Mouse (Mus musculus): ENCODE results near the gene Bcl2. TPM values are rescaled to one million over a fixed set of nuclear protein-coding genes. Genes with fewer than 3 reads are reported as not detected.

Bcl2 gene
- polyA plus RNA-seq, 1 experiment, result 4.7 TPM

- H3K4me3 ChIP-seq (ENCODE audit: insufficient read depth, low read length), result no peak overlapping the region
- TF ChIP-seq POLR2A (IDR thresholded peaks at IDR 0.05; ENCODE audit: extremely low read depth, insufficient read depth, low read length) (no peak), CTCF (IDR thresholded peaks at IDR 0.05; ENCODE audit: extremely low read depth, insufficient read depth, low read length) (no peak)
- H3K27ac ChIP-seq (ENCODE audit: insufficient read depth, low read length), result no peak overlapping the region
- H3K4me1 ChIP-seq (ENCODE audit: control insufficient read depth, insufficient read depth, low read length), result no peaks in the 10 kb centered on the region; the same call in 1 of the 2 replicates
Measured at GRCm38 (mm10) chr1:106682829-106683228, 31.2 kb downstream of the Bcl2 start.

GRCm38 (mm10) chr1:106679800-106680515, 34.1 kb downstream of the Bcl2 start:
- TF ChIP-seq CTCF (IDR thresholded peaks at IDR 0.05; ENCODE audit: extremely low read depth, insufficient read depth, low read length) (no peak), POLR2A (IDR thresholded peaks at IDR 0.05; ENCODE audit: extremely low read depth, insufficient read depth, low read length) (no peak)
- no peak overlapping the region for H3K27ac ChIP-seq (ENCODE audit: insufficient read depth, low read length)
- H3K4me3 ChIP-seq (ENCODE audit: insufficient read depth, low read length), result no peak overlapping the region
- H3K4me1 ChIP-seq (ENCODE audit: control insufficient read depth, insufficient read depth, low read length), result no peaks in the 10 kb centered on the region

GRCm38 (mm10) chr1:106678060-106678478, 36.0 kb downstream of the Bcl2 start:
- Histone ChIP-seq H3K4me1 (ENCODE audit: control insufficient read depth, insufficient read depth, low read length) (no peaks in the 10 kb centered on the region), H3K27ac (ENCODE audit: insufficient read depth, low read length) (no peak overlapping the region), H3K4me3 (ENCODE audit: insufficient read depth, low read length) (no peak overlapping the region)
- TF ChIP-seq POLR2A (IDR thresholded peaks at IDR 0.05; ENCODE audit: extremely low read depth, insufficient read depth, low read length), result no peak
- TF ChIP-seq CTCF (IDR thresholded peaks at IDR 0.05; ENCODE audit: extremely low read depth, insufficient read depth, low read length), result no peak

- Histone ChIP-seq H3K4me1 (ENCODE audit: control insufficient read depth, insufficient read depth, low read length) (no peaks in the 10 kb centered on the region), H3K27ac (ENCODE audit: insufficient read depth, low read length) (no peak overlapping the region), H3K4me3 (ENCODE audit: insufficient read depth, low read length) (no peak overlapping the region)
- no peak for TF ChIP-seq CTCF (IDR thresholded peaks at IDR 0.05; ENCODE audit: extremely low read depth, insufficient read depth, low read length)
- TF ChIP-seq POLR2A (IDR thresholded peaks at IDR 0.05; ENCODE audit: extremely low read depth, insufficient read depth, low read length), result no peak
Measured at GRCm38 (mm10) chr1:106666140-106667088, 47.7 kb downstream of the Bcl2 start.

- H3K4me3 ChIP-seq (ENCODE audit: insufficient read depth, low read length), result no peak overlapping the region
- H3K27ac ChIP-seq (ENCODE audit: insufficient read depth, low read length), result no peak overlapping the region
- H3K4me1 ChIP-seq (ENCODE audit: control insufficient read depth, insufficient read depth, low read length), result no peaks in the 10 kb centered on the region
- TF ChIP-seq CTCF (IDR thresholded peaks at IDR 0.05; ENCODE audit: extremely low read depth, insufficient read depth, low read length), result no peak
- TF ChIP-seq POLR2A (IDR thresholded peaks at IDR 0.05; ENCODE audit: extremely low read depth, insufficient read depth, low read length), result no peak
Measured at GRCm38 (mm10) chr1:106664978-106665377, 49.1 kb downstream of the Bcl2 start.

- Histone ChIP-seq H3K4me1 (ENCODE audit: control insufficient read depth, insufficient read depth, low read length) (no peaks in the 10 kb centered on the region), H3K27ac (ENCODE audit: insufficient read depth, low read length) (no peak overlapping the region), H3K4me3 (ENCODE audit: insufficient read depth, low read length) (no peak overlapping the region)
- TF ChIP-seq CTCF (IDR thresholded peaks at IDR 0.05; ENCODE audit: extremely low read depth, insufficient read depth, low read length), result no peak
- TF ChIP-seq POLR2A (IDR thresholded peaks at IDR 0.05; ENCODE audit: extremely low read depth, insufficient read depth, low read length), result no peak
Measured at GRCm38 (mm10) chr1:106662486-106662885, 51.6 kb downstream of the Bcl2 start.

GRCm38 (mm10) chr1:106658293-106658847, 55.7 kb downstream of the Bcl2 start:
- Histone ChIP-seq H3K4me3 (ENCODE audit: insufficient read depth, low read length) (no peak overlapping the region), H3K4me1 (ENCODE audit: control insufficient read depth, insufficient read depth, low read length) (peaks cover 3% of the 10 kb centered on the region; the same call in 1 of the 2 replicates), H3K27ac (ENCODE audit: insufficient read depth, low read length) (no peak overlapping the region)
- TF ChIP-seq CTCF (IDR thresholded peaks at IDR 0.05; ENCODE audit: extremely low read depth, insufficient read depth, low read length), result no peak
- TF ChIP-seq POLR2A (IDR thresholded peaks at IDR 0.05; ENCODE audit: extremely low read depth, insufficient read depth, low read length), result no peak

- Histone ChIP-seq H3K4me3 (ENCODE audit: insufficient read depth, low read length) (no peak overlapping the region), H3K27ac (ENCODE audit: insufficient read depth, low read length) (no peak overlapping the region), H3K4me1 (ENCODE audit: control insufficient read depth, insufficient read depth, low read length) (peaks cover 3% of the 10 kb centered on the region; the same call in 1 of the 2 replicates)
- no peak for TF ChIP-seq POLR2A (IDR thresholded peaks at IDR 0.05; ENCODE audit: extremely low read depth, insufficient read depth, low read length)
- no peak for TF ChIP-seq CTCF (IDR thresholded peaks at IDR 0.05; ENCODE audit: extremely low read depth, insufficient read depth, low read length)
Measured at GRCm38 (mm10) chr1:106656207-106656738, 57.8 kb downstream of the Bcl2 start.

GRCm38 (mm10) chr1:106654254-106654653, 59.8 kb downstream of the Bcl2 start:
- TF ChIP-seq POLR2A (IDR thresholded peaks at IDR 0.05; ENCODE audit: extremely low read depth, insufficient read depth, low read length), result no peak
- TF ChIP-seq CTCF (IDR thresholded peaks at IDR 0.05; ENCODE audit: extremely low read depth, insufficient read depth, low read length), result no peak
- H3K27ac ChIP-seq (ENCODE audit: insufficient read depth, low read length), result no peak overlapping the region
- H3K4me3 ChIP-seq (ENCODE audit: insufficient read depth, low read length), result no peak overlapping the region
- peaks cover 3% of the 10 kb centered on the region; the same call in 1 of the 2 replicates for H3K4me1 ChIP-seq (ENCODE audit: control insufficient read depth, insufficient read depth, low read length)
